Mouse (Mus musculus) heart, embryonic 14.5 days (tissue): ENCODE data around the gene Nudt16l1. TPM values are rescaled to one million over a fixed set of nuclear protein-coding genes. Genes with fewer than 3 reads are reported as not detected.
A peak's percentile ranks its signal among the peaks of the same experiment; 100 is the strongest.

Source experiments
- ATAC-seq: fragments of 200-750 bp; cut with Nextera tagmentation; 2 replicates; pipeline ENCODE4 v1.8.0; 2017; ENCODE audit warnings: low read depth, moderate TSS enrichment; ENCODE audit not compliant: insufficient number of reproducible peaks, insufficient read depth, low FRiP score
- H3K27ac ChIP-seq, 2 experiments: fragments of 200-500 bp in 1 of 2; fragments of 300-500 bp in 1 of 2; sonication (generic) in 1 of 2; replicated peaks in 1 of 2; 2 replicates each; pipeline ENCODE4 v1.5.1; 2012 to 2014; ENCODE audit warnings: low read depth in 2 of 2, low read length in 2 of 2, control low read depth in 1 of 2, mild to moderate bottlenecking in 1 of 2, mixed read lengths in 1 of 2; ENCODE audit not compliant: control insufficient read depth in 1 of 2, insufficient read depth in 1 of 2
- H3K27me3 ChIP-seq: fragments of 300-500 bp; sonication (generic); 2 replicates; pipeline ENCODE4 v1.6.1; 2014; ENCODE audit warnings: mild to moderate bottlenecking, low read length, control low read depth; ENCODE audit not compliant: control insufficient read depth, insufficient read depth
- H3K36me3 ChIP-seq: fragments of 300-500 bp; sonication (generic); 2 replicates; pipeline ENCODE4 v1.6.1; 2014; ENCODE audit warnings: mild to moderate bottlenecking, control low read depth, low read length, mixed read lengths; ENCODE audit not compliant: control insufficient read depth, insufficient read depth
- H3K4me1 ChIP-seq, 2 experiments: fragments of 200-500 bp in 1 of 2; fragments of 300-500 bp in 1 of 2; sonication (generic) in 1 of 2; 2 replicates each; pipeline ENCODE4 v1.6.1; 2012 to 2014; ENCODE audit warnings: low read length in 2 of 2, control low read depth in 1 of 2, mixed read lengths in 1 of 2; ENCODE audit not compliant: control insufficient read depth in 2 of 2, insufficient read depth in 2 of 2
- H3K4me2 ChIP-seq: fragments of 300-500 bp; sonication (generic); 2 replicates; pipeline ENCODE4 v1.6.1; 2014; ENCODE audit warnings: mild to moderate bottlenecking, low read length
- H3K4me3 ChIP-seq, 2 experiments: fragments of 200-500 bp in 1 of 2; fragments of 300-500 bp in 1 of 2; sonication (generic) in 1 of 2; 2 replicates each; pipeline ENCODE4 v1.5.1; 2012 to 2014; ENCODE audit warnings: low read length in 2 of 2, mild to moderate bottlenecking in 2 of 2, control low read depth in 1 of 2, low read depth in 1 of 2, moderate library complexity in 1 of 2; ENCODE audit not compliant: control insufficient read depth in 1 of 2, insufficient read depth in 1 of 2
- H3K9ac ChIP-seq: fragments of 300-500 bp; sonication (generic); 2 replicates; pipeline ENCODE4 v1.6.1; 2014; ENCODE audit warnings: mild to moderate bottlenecking, low read length
- H3K9me3 ChIP-seq: fragments of 300-500 bp; sonication (generic); 2 replicates; pipeline ENCODE4 v1.6.1; 2016; ENCODE audit warnings: low read length, control low read depth; ENCODE audit not compliant: control insufficient read depth
- WGBS: fragments of 180-500 bp; shearing (Covaris S2); extraction: QIAGEN DNeasy Blood & Tissue Kit; methylation state at CpG from one replicate; pipeline ENCODE4 v1.1.7; 2014; 5-methylcytosine and 5-hydroxymethylcytosine counted together
- polyA plus RNA-seq: library from polyadenylated mRNA; unstranded; fragments of >200 nt; fragmentation: Nextera tagmentation; extraction: Ambion mirVana; gene quantifications from 2 replicates; pipeline ENCODE4 v1.2.1, GENCODE M21; 2014

Gene Nudt16l1
- polyA plus RNA-seq, 1 experiment from 2014 or later, result 126 TPM

GRCm38 (mm10) chr16:4907972-4908371 is 30.6 kb upstream of the Nudt16l1 start:
- H3K9ac ChIP-seq, result no peak overlapping the region
- no peaks in the 10 kb centered on the region for H3K9me3 ChIP-seq
- H3K4me1 ChIP-seq, result peaks cover 2 to 18% of the 10 kb centered on the region in 2 experiments; a peak in 1 of 4 replicates
- no peak overlapping the region for H3K4me2 ChIP-seq
- H3K27me3 ChIP-seq, result no peaks in the 10 kb centered on the region
- no peak for ATAC-seq
- H3K36me3 ChIP-seq, result peaks cover 52% of the 10 kb centered on the region
- H3K27ac ChIP-seq, result no peak overlapping the region
- no peak overlapping the region for H3K4me3 ChIP-seq
- WGBS, result 59% methylated on average over 5 of the region's 5 CpGs

GRCm38 (mm10) chr16:4909745-4910144 is 28.8 kb upstream of the Nudt16l1 start:
- Histone ChIP-seq H3K27me3 (no peaks in the 10 kb centered on the region), H3K4me2 (no peak overlapping the region), H3K36me3 (peaks cover 68% of the 10 kb centered on the region), H3K9me3 (no peaks in the 10 kb centered on the region), H3K9ac (no peak overlapping the region), H3K27ac (no peak overlapping the region), H3K4me1 (peaks cover 5 to 23% of the 10 kb centered on the region in 2 experiments; a peak in 3 of 4 replicates), H3K4me3 (no peak overlapping the region)
- ATAC-seq, result no peak
- 96% methylated on average over 2 of the region's 2 CpGs for WGBS

- peaks cover 5 to 17% of the 10 kb centered on the region in 2 experiments; a peak in 3 of 4 replicates for H3K4me1 ChIP-seq
- 94% methylated on average over 8 of the region's 8 CpGs for WGBS
- no peak overlapping the region for H3K9ac ChIP-seq
- no peak overlapping the region for H3K27ac ChIP-seq
- H3K27me3 ChIP-seq, result no peaks in the 10 kb centered on the region
- H3K36me3 ChIP-seq, result peaks cover 77% of the 10 kb centered on the region
- H3K4me3 ChIP-seq, result no peak overlapping the region
- ATAC-seq, result no peak
- H3K4me2 ChIP-seq, result no peak overlapping the region
- H3K9me3 ChIP-seq, result no peaks in the 10 kb centered on the region
Observed at GRCm38 (mm10) chr16:4910758-4911157, 27.8 kb upstream of the Nudt16l1 start.

GRCm38 (mm10) chr16:4912074-4912648 is 26.4 kb upstream of the Nudt16l1 start:
- Histone ChIP-seq H3K9ac (no peak overlapping the region), H3K36me3 (peaks cover 90% of the 10 kb centered on the region), H3K4me2 (no peak overlapping the region), H3K4me3 (no peak overlapping the region), H3K27ac (peak overlapping the region; percentile 56 to 72; a peak in 2 of 4 replicates), H3K27me3 (no peaks in the 10 kb centered on the region), H3K9me3 (no peaks in the 10 kb centered on the region), H3K4me1 (peaks cover 5 to 21% of the 10 kb centered on the region in 2 experiments; a peak in 3 of 4 replicates)
- ATAC-seq, result no peak
- 76% methylated on average over 10 of the region's 10 CpGs for WGBS

- no peaks in the 10 kb centered on the region for H3K27me3 ChIP-seq
- peaks cover 5 to 21% of the 10 kb centered on the region in 2 experiments; a peak in 3 of 4 replicates for H3K4me1 ChIP-seq
- ATAC-seq, result no peak
- H3K27ac ChIP-seq, result peak overlapping the region; percentile 72
- peaks cover 93% of the 10 kb centered on the region for H3K36me3 ChIP-seq
- peak overlapping the region; percentile 41 for H3K9ac ChIP-seq
- WGBS, result 62% methylated on average over 11 of the region's 11 CpGs
- no peaks in the 10 kb centered on the region for H3K9me3 ChIP-seq
- H3K4me3 ChIP-seq, result no peak overlapping the region
- H3K4me2 ChIP-seq, result no peak overlapping the region
Observed at GRCm38 (mm10) chr16:4912907-4913782, 25.4 kb upstream of the Nudt16l1 start.

GRCm38 (mm10) chr16:4913783-4914735 is 24.5 kb upstream of the Nudt16l1 start:
- WGBS, result 34% methylated on average over 12 of the region's 12 CpGs
- H3K9me3 ChIP-seq, result no peaks in the 10 kb centered on the region
- peaks cover 97% of the 10 kb centered on the region for H3K36me3 ChIP-seq
- no peaks in the 10 kb centered on the region for H3K27me3 ChIP-seq
- peaks cover 5 to 21% of the 10 kb centered on the region in 2 experiments; a peak in 3 of 4 replicates for H3K4me1 ChIP-seq
- no peak overlapping the region for H3K4me3 ChIP-seq
- H3K9ac ChIP-seq, result peak overlapping the region; percentile 34; the same call in 1 of the 2 replicates
- 0 out of 2 replicates have a peak, but pooled peaks have one; percentile 52 for ATAC-seq
- peak overlapping the region; percentile 72 for H3K27ac ChIP-seq
- no peak overlapping the region for H3K4me2 ChIP-seq

- H3K9ac ChIP-seq, result no peak overlapping the region
- no peaks in the 10 kb centered on the region for H3K9me3 ChIP-seq
- peaks cover 97% of the 10 kb centered on the region for H3K36me3 ChIP-seq
- no peak overlapping the region for H3K4me2 ChIP-seq
- WGBS, result 39% methylated on average over 3 of the region's 3 CpGs
- no peaks in the 10 kb centered on the region for H3K27me3 ChIP-seq
- no peak overlapping the region for H3K27ac ChIP-seq
- H3K4me1 ChIP-seq, result peaks cover 7 to 21% of the 10 kb centered on the region in 2 experiments
- no peak for ATAC-seq
- H3K4me3 ChIP-seq, result no peak overlapping the region
Observed at GRCm38 (mm10) chr16:4915931-4916330, 22.6 kb upstream of the Nudt16l1 start.
